Mouse (Mus musculus) liver, embryonic 13.5 days (tissue): ENCODE measurements around the gene Bin2. TPM values are rescaled to one million over a fixed set of nuclear protein-coding genes. Genes with fewer than 3 reads are reported as not detected.

Experiments
- ATAC-seq: fragments of 200-750 bp; cut with Nextera tagmentation; 2 replicates; pipeline ENCODE4 v1.8.0; 2017; ENCODE audit warnings: low read depth, mild to moderate bottlenecking, moderate number of reproducible peaks, moderate library complexity
- DNase-seq: peaks from one replicate; pipeline ENCODE4 v3.0.0; 2022
- H3K27ac ChIP-seq: fragments of 300-500 bp; sonication (generic); 2 replicates; pipeline ENCODE4 v1.5.1; 2015; ENCODE audit warnings: moderate library complexity, mild to moderate bottlenecking, inconsistent platforms
- H3K27me3 ChIP-seq: fragments of 300-500 bp; sonication (generic); 2 replicates; pipeline ENCODE4 v1.6.1; 2015; ENCODE audit warnings: mild to moderate bottlenecking, inconsistent platforms
- H3K36me3 ChIP-seq: fragments of 300-500 bp; sonication (generic); 2 replicates; pipeline ENCODE4 v1.6.1; 2015; ENCODE audit warnings: mild to moderate bottlenecking, inconsistent platforms
- H3K4me1 ChIP-seq: fragments of 300-500 bp; sonication (generic); replicated peaks from 2 replicates; pipeline ENCODE4 v1.6.1; 2015; ENCODE audit warnings: inconsistent platforms
- H3K4me2 ChIP-seq: fragments of 300-500 bp; sonication (generic); 2 replicates; pipeline ENCODE4 v1.6.1; 2015; ENCODE audit warnings: inconsistent platforms, mild to moderate bottlenecking, moderate library complexity
- H3K4me3 ChIP-seq: fragments of 300-500 bp; sonication (generic); replicated peaks from 2 replicates; pipeline ENCODE4 v1.5.1; 2015; ENCODE audit warnings: mild to moderate bottlenecking, inconsistent platforms
- H3K9ac ChIP-seq: fragments of 300-500 bp; sonication (generic); 2 replicates; pipeline ENCODE4 v1.6.1; 2015; ENCODE audit warnings: mild to moderate bottlenecking, inconsistent platforms
- H3K9me3 ChIP-seq: fragments of 300-500 bp; sonication (generic); replicated peaks from 2 replicates; pipeline ENCODE4 v1.6.1; 2016; ENCODE audit warnings: inconsistent platforms
- WGBS: fragments of 180-500 bp; shearing (Covaris S2); methylation state at CpG from one replicate; pipeline ENCODE4 v1.1.7; 2015; ENCODE audit not compliant: insufficient replicate concordance; 5-methylcytosine and 5-hydroxymethylcytosine counted together
- polyA plus RNA-seq: library from polyadenylated mRNA; unstranded; fragments of >200 nt; fragmentation: Nextera tagmentation; extraction: Ambion mirVana; gene quantifications from 2 replicates; pipeline ENCODE4 v1.2.1, GENCODE M21; 2015

Bin2 gene
- polyA plus RNA-seq, 1 experiment from 2014 or later: 19.7 TPM

DNA sequence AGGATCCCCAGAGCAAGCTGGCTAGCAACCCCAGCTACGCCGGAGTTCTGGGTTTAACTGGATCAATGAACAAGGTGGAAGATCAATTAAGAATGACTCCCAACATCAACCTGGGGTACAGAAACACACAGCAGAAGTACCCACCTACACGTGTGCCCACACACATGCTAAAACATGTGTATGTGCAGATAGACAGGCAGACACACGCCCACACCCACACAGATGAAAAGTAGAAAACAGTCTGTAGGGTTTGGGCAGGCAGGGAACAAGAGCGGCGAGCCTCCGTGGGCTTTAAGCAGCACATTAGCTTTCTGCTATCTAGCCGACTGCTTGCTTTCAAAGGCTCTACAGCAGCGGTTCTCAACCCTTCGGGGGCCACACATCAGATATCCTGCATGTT lies 31.8 kb upstream of the Bin2 start:
- H3K4me1 ChIP-seq: peaks cover 41% of the 10 kb centered on the region
- DNase-seq (no peak), ATAC-seq (no peak)
- H3K9ac ChIP-seq: no peak overlapping the region
- H3K4me3 ChIP-seq: no peak overlapping the region
- peaks cover 19% of the 10 kb centered on the region for H3K27me3 ChIP-seq
- WGBS: 18% methylated on average over 10 of the region's 10 CpGs
- H3K27ac ChIP-seq: peak overlapping the region; percentile 34; the same call in 1 of the 2 replicates
- H3K4me2 ChIP-seq: peak overlapping the region; percentile 13; the same call in 1 of the 2 replicates
- no peaks in the 10 kb centered on the region for H3K36me3 ChIP-seq
- H3K9me3 ChIP-seq: no peaks in the 10 kb centered on the region

DNA sequence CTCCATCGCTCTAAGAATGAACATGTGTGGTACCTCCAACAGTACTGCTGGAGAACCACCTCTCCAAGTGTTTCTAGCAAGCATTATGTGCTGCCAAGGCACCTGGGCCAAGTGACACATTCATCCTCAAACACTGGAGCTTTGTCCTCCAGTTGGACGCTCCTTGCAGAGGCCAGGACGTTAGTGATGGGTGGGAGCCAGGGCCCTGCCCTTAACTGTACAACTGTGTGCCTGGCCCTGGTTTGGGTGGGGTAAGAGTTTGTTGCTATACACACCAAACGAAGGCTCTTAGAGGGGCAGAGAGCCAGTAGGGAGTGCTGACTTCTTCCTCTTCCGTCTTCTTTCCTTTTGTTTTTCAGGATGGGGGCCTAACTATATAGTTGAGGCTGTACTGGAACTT lies 31.1 kb upstream of the Bin2 start:
- ATAC-seq (no peak), DNase-seq (no peak)
- Histone ChIP-seq H3K4me3 (no peak overlapping the region), H3K27ac (no peak overlapping the region), H3K4me2 (no peak overlapping the region), H3K27me3 (peaks cover 21% of the 10 kb centered on the region), H3K36me3 (no peaks in the 10 kb centered on the region), H3K9ac (no peak overlapping the region), H3K9me3 (no peaks in the 10 kb centered on the region), H3K4me1 (peaks cover 39% of the 10 kb centered on the region)
- 42% methylated on average over 5 of the region's 5 CpGs for WGBS

DNA sequence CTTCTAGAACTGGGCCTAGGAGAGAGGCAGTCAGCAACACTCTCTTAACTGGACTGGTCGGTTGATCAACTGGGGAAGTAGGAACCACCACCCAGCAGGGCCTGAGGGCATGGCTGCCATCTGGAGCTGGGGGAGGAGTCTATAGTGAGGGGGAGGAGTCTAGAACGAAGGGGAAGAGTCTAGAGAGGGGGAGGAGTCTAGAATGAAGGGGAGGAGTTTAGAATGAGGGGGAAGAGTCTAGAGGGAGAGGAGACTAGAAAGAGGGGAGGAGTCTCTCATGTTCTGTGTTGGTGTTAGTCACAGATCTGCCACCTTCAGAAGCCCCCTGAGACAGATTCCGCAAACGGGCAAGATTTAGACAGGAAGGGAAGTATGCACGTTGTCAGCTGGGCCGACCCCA lies 30.0 kb upstream of the Bin2 start:
- H3K9ac ChIP-seq: no peak overlapping the region
- no peak overlapping the region for H3K27ac ChIP-seq
- H3K36me3 ChIP-seq: no peaks in the 10 kb centered on the region
- peaks cover 39% of the 10 kb centered on the region for H3K4me1 ChIP-seq
- H3K4me3 ChIP-seq: no peak overlapping the region
- DNase-seq (no peak), ATAC-seq (peak; percentile 37)
- WGBS: 45% methylated on average over 6 of the region's 6 CpGs
- no peaks in the 10 kb centered on the region for H3K9me3 ChIP-seq
- H3K4me2 ChIP-seq: no peak overlapping the region
- H3K27me3 ChIP-seq: peaks cover 18% of the 10 kb centered on the region

DNA sequence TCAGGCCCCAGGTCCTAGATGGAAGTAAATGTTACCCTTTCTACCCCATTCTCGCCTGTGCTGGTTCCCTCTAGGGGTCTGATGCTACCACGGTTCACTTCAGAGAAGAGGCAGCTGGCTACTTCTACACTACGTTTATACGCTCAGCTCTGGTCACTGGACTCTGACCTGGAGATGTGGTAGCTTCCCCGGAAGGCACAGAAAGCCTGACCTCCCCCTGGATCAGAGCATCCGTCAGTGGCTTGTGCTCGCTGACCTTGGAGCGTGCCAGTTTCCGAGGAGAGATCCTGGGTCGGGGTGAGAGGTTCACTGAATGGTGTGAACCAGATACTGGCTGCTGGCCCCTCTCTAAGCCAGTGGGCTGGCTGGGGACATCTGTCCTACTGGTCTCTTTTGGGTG lies 28.7 kb upstream of the Bin2 start:
- no peaks in the 10 kb centered on the region for H3K9me3 ChIP-seq
- H3K9ac ChIP-seq: no peak overlapping the region
- peaks cover 32% of the 10 kb centered on the region for H3K4me1 ChIP-seq
- no peak overlapping the region for H3K27ac ChIP-seq
- no peak overlapping the region for H3K4me3 ChIP-seq
- WGBS: 65% methylated on average over 10 of the region's 10 CpGs
- DNase-seq (no peak), ATAC-seq (no peak)
- H3K4me2 ChIP-seq: no peak overlapping the region
- H3K27me3 ChIP-seq: peaks cover 5% of the 10 kb centered on the region; the same call in 1 of the 2 replicates
- H3K36me3 ChIP-seq: no peaks in the 10 kb centered on the region

DNA sequence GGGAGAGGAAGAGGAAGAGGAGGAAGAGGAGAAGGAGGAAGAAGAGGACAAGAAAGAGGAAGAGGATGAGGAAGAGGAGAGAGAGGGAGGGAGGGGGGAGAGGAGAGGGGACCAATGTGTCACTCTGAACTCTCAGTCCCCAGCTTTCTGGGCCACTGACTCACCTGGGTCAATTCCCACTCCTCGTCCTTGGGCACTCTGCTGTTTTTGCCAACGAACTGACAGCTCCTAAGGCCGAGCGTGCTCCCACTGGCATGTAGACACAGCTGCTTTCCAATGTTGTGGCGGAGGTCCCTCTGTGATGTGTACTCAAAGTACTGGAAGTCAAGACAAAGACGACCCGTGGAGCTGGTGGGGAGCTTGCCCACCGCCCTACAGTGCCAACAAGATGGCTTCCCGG lies 25.1 kb upstream of the Bin2 start:
- WGBS: 70% methylated on average over 9 of the region's 9 CpGs
- no peaks in the 10 kb centered on the region for H3K36me3 ChIP-seq
- no peak overlapping the region for H3K27ac ChIP-seq
- H3K4me3 ChIP-seq: no peak overlapping the region
- DNase-seq (no peak), ATAC-seq (no peak)
- H3K9me3 ChIP-seq: peaks cover 4% of the 10 kb centered on the region; the same call in 1 of the 2 replicates
- H3K27me3 ChIP-seq: 0 out of 2 replicates have a peak, but pooled peaks cover 3% of the 10 kb centered on the region
- no peaks in the 10 kb centered on the region for H3K4me1 ChIP-seq
- no peak overlapping the region for H3K9ac ChIP-seq
- H3K4me2 ChIP-seq: no peak overlapping the region

DNA sequence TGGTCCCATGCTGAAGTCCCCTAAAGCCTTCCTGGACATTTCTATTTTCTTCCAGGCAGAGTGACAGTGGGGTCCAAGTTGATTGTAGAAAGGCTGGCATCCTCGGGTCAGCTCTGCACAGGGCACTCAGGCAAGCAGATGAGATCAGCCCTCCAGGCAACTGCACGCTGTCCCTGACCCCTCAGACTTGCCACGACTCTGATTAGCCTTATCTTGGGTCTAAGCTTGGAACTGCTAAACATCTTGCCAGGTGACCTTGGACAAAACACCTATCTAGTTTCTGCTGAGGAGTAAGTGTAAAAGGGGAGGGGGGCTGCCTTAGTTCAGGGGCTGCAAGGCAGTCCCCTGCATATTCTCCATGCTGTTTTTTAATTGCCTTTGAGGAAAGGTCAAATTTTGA lies 22.6 kb upstream of the Bin2 start:
- ATAC-seq (no peak), DNase-seq (no peak)
- peaks cover 4% of the 10 kb centered on the region; the same call in 1 of the 2 replicates for H3K9me3 ChIP-seq
- H3K27ac ChIP-seq: no peak overlapping the region
- H3K4me3 ChIP-seq: no peak overlapping the region
- H3K9ac ChIP-seq: no peak overlapping the region
- 36% methylated on average over 3 of the region's 3 CpGs for WGBS
- H3K27me3 ChIP-seq: 0 out of 2 replicates have a peak, but pooled peaks cover 3% of the 10 kb centered on the region
- peaks cover 10% of the 10 kb centered on the region for H3K4me1 ChIP-seq
- H3K36me3 ChIP-seq: no peaks in the 10 kb centered on the region
- no peak overlapping the region for H3K4me2 ChIP-seq

DNA sequence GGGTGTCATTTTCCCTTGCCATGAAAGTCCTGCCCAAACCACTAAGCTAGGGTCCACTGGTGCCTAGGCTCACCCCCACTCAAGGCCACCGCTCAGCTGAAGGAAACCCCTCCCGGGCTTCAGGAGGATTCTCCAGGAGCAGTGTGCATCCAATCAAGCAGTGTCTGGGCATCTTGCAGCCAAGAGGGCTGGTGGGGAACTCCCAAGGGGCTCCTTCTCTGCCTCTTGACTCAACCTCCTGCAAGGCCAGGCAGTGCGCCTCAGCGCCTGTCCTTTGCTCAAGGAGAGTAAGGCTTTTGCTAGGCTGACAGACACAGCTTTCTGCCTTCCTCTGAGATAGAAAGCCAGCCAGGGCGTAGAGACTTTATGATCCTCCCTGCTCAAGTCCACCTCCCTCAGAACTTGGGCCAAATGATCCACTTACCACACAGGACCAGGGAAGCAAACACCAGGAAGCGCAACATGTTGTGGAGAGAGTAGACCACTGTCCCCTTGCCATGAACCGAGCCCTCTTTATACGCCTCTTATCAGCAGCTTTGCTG lies 18.1 kb upstream of the Bin2 start, which contains the start of gene Cela1:
Gene Cela1 (minus strand): TSS at position 492 of the 542 bp plus-strand sequence.
- Histone ChIP-seq H3K27ac (peak within 1 kb of the TSS; percentile 73), H3K36me3 (no peaks in the 10 kb centered on the region), H3K27me3 (no peaks in the 10 kb centered on the region), H3K4me1 (peaks cover 40% of the 10 kb centered on the region), H3K9ac (peak within 1 kb of the TSS; percentile 45; the same call in 1 of the 2 replicates), H3K4me3 (peak within 1 kb of the TSS; percentile 27), H3K4me2 (peak within 1 kb of the TSS; percentile 49), H3K9me3 (peaks cover 4% of the 10 kb centered on the region; the same call in 1 of the 2 replicates)
- WGBS: 45% methylated on average over 8 of the region's 8 CpGs
- no peak for ATAC-seq
- DNase-seq: no peak

DNA sequence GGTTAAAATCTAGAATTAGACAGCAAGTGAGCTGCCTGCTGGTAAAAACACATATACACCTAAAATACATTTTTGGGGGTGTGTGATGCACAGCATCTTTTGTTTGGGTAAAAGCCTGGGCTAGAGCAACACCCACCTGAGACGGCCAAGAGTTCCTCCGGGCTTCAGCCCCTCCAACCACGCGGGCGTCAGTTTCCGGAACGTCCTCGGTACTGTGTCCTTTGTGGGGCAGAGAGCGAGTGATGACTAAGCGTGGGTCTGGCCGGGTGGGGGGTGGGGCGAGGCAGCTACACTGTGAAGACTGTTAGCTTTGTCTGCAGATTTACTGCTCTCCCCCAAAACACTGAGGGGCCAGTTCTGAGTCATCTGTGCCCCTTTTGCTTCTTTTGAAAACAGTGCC lies 17.6 kb upstream of the Bin2 start:
- Histone ChIP-seq H3K9ac (peak overlapping the region; percentile 45; the same call in 1 of the 2 replicates), H3K9me3 (peaks cover 4% of the 10 kb centered on the region; the same call in 1 of the 2 replicates), H3K27ac (peak overlapping the region; percentile 73; the same call in 1 of the 2 replicates), H3K4me3 (peak overlapping the region; percentile 27), H3K36me3 (no peaks in the 10 kb centered on the region), H3K4me1 (peaks cover 40% of the 10 kb centered on the region), H3K27me3 (no peaks in the 10 kb centered on the region), H3K4me2 (peak overlapping the region; percentile 49)
- DNase-seq (no peak), ATAC-seq (peak; percentile 37)
- WGBS: 17% methylated on average over 12 of the region's 12 CpGs

DNA sequence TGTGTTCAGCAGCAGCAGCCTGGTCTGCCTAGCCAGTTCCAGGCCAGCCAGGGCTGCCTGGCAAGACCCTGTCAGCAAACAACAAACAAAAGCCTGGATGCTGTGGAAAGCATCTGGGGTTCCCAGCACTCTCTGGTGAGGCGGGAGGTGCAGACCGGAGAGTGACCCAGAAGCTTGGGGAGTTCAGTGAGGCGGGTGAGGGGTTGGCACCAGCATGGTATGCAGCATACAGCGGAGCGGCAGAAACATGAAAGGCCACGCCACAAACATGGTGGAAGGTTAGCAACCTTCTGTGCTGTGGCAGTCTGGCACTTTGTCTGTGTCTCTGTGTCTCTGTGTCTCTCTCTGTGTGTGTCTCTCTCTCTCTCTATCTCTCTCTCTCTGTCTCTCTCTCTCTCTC lies 17.1 kb upstream of the Bin2 start:
- WGBS: 73% methylated on average over 6 of the region's 6 CpGs
- peak overlapping the region; percentile 73 for H3K27ac ChIP-seq

DNA sequence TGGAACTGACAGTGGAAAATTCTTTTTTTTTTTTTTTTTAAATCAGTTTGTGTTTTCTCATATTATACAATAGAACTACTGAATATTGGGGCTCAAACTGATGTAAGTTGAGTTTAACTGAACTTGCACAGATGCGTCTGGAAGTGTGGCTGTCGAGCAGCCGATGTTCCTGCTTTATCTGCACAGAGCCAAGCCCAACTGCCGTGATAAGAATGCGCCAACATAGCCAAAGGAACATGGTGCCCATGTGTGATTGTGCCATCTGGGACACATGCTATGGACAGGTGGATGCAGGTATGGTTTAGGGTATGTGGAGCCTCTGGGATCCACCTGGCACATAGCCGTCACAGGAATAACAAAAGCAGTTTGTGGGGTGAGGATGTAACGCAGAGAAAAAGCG lies 16.5 kb upstream of the Bin2 start:
- Histone ChIP-seq H3K4me1 (peaks cover 44% of the 10 kb centered on the region), H3K27ac (peak overlapping the region; percentile 73), H3K4me2 (peak overlapping the region; percentile 49), H3K27me3 (no peaks in the 10 kb centered on the region), H3K9me3 (peaks cover 4% of the 10 kb centered on the region; the same call in 1 of the 2 replicates), H3K36me3 (no peaks in the 10 kb centered on the region), H3K9ac (no peak overlapping the region), H3K4me3 (no peak overlapping the region)
- 38% methylated on average over 8 of the region's 8 CpGs for WGBS
- no peak for DNase-seq
- ATAC-seq: peak; percentile 72

More for the DNA sequence above, 17.1 kb upstream of the Bin2 start:
- ATAC-seq (no peak), DNase-seq (no peak)
- Histone ChIP-seq H3K27me3 (no peaks in the 10 kb centered on the region), H3K9ac (peak overlapping the region; percentile 37; the same call in 1 of the 2 replicates), H3K4me3 (0 out of 2 replicates have a peak overlapping the region, but pooled peaks have one; percentile 27), H3K9me3 (peaks cover 4% of the 10 kb centered on the region; the same call in 1 of the 2 replicates), H3K4me2 (peak overlapping the region; percentile 49), H3K36me3 (no peaks in the 10 kb centered on the region), H3K4me1 (peaks cover 40% of the 10 kb centered on the region)

DNA sequence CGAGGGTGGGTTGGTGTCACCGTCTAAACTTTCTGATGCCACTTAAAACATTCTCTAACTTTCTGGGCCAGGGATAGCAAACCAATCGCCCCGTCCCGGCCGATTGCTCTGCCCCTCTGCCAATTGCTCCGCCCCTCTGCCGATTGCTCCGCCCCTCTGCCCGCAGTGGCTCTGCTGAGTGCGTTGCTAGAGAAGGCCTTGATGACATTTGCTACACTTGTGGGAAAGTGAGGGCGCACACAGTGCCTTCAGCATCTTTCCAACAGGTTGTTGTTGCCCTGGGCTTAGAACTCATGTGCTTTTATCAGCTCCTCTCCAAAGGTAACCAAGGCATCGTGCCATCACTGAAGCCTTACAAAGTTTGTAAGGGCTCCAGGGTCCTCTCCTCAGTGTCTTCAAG lies 15.9 kb upstream of the Bin2 start:
- Histone ChIP-seq H3K9me3 (peaks cover 3% of the 10 kb centered on the region; the same call in 1 of the 2 replicates), H3K27me3 (no peaks in the 10 kb centered on the region), H3K36me3 (no peaks in the 10 kb centered on the region), H3K27ac (peak overlapping the region; percentile 62), H3K4me1 (peaks cover 50% of the 10 kb centered on the region), H3K9ac (0 out of 2 replicates have a peak overlapping the region, but pooled peaks have one; percentile 19), H3K4me3 (peak overlapping the region; percentile 7; the same call in 1 of the 2 replicates), H3K4me2 (peak overlapping the region; percentile 39)
- no peak for DNase-seq
- WGBS: 21% methylated on average over 13 of the region's 13 CpGs
- ATAC-seq: peak; percentile 43; the same call in 1 of the 2 replicates
